Mouse (Mus musculus) cerebellum, adult 9-10 months (tissue): ENCODE results near the gene Zc3h12b.

Source experiments
- DNase-seq: peaks from one replicate; pipeline ENCODE4 v3.0.0; 2022

The Zc3h12b gene

DNA sequence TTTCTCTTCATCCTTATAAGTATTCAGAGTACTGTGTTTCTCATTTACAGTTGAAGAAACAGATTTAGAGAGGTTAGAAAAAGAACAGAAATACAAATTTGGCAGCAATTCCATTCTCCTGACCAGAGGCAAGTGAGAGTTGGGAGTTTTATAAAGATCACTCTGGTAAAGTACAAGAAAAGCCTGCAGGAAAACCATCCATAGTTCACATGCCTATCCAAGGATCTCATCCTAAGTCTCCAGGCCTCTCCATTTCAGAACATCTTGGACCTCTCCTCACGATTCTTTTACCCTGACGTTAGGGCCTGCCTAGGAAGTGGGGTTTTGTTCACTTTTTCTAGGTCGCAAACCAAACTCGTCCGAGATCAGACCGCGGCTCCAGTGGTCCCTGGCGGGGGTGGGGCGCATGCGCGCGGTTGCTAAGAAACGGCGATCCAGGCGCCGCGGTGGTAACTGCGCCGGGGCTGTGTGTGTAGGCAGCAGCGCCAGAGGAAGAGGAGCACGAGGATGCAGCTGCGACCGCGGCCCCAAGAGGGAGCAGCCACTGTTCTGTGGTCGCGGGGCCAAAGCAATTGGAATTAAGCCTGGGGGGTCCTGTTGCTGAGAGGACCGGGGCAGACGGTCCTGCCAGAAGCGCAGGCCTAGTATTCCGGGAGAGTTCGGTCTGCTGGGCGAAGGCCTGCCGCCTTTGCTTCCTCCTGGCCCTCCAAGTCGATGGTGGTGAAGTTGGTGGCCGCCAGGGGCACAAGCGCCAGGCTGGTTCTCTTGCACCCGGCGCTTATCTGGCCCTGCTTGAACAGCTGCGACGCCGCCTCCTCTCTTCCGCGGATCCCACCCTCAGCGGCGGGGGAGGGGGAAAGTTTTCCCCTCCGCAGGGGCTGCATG is at the start of gene Zc3h12b:
Gene Zc3h12b (plus strand): TSS at position 452 of the 885 bp plus-strand sequence.
- DNase-seq = peak; percentile 72

DNA sequence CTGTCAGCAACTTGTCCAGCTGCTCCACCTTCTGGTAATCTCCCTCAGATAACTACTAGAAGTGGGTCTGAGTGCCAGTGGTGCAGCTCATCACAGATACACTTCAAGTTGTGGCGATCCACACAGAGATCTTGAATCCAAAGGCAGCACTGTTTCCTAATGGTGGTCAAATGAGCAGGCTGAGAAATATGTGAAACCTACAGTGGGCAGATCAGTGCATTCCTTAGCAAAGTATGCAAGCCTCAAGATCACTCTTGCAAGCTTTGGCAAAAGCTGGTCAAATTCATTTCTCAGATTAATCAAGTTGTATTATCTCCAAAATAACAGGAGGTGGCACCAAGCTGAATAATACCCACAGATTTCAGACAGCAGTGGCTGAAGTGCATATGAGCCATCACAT is 29.3 kb upstream of the Zc3h12b start:
- DNase-seq = no peak

DNA sequence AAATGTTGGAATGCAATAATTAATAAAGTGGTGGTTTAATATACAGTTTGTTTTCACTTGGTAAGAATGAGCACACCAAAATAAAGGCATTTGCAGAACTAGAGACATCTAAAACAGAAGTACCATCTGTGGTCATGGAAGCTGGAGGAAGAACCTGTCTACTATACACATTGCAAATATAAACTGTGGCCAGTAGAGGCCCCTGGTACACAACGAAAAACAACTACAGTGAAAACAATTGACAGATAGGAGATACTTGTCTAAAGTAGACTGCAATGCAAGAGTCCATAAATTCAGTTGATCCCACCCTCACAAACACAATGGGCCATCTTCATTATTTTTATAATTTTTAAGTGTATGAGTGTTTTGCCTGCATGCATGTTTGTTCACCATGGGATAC is 24.4 kb upstream of the Zc3h12b start:
- peak; percentile 18 for DNase-seq

DNA sequence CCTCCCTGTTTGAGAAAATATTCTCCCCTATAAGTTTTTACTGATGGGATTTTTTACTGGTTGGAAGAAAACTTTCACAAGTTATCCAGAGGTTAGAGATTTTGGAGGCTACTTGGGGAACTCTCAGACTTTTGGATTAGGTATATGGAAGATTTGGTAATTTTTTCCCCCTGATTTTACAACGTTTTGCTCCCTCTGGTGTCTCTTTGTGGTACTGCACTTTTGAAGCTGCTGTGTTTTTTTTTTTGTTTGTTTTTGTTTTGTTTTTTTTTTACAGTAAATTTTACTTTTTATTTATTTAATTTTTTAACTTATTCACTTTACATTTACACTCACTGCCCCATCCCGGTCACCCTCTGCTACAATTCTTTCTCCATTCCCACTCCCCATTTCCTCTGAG is 26.8 kb downstream of the Zc3h12b start:
- DNase-seq = no peak

DNA sequence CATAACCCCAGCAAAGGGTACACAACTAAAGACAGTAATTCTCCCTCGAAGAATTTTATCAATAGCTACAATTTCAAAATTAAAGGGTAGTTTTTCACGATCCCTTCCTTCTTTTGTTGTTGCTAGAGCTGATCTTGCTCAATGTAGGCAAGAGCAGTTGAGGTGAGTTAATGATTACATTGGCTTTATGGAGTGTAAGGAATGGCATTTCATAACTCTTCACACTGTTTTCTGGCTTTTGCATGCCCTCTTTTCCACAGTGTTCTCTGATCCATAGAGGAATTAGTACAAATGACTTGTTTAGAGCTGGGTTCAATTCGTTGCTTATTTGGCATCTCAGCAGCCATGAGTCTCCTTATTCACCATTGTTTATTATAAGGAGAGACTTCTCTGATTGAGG is 84.4 kb downstream of the Zc3h12b start:
- no peak for DNase-seq

DNA sequence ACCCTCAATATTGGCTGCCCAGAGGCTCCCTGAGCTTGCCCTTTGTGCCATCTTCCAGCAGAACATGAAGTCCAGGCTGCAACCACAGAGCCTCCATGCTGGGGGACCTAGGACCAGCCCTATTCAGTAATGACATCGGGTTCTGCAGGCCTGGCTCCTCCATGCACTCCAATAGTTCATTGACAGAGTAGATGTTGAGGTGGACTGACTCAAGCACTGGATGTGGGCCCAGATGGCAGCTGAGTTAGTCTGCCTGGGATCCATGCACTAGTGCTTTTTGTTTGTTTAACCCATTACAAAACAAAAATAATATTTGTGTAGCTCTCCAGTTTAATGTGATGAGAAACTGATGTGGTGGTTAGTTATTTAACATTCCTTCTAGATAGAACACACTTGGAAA is 90.3 kb downstream of the Zc3h12b start:
- no peak for DNase-seq

DNA sequence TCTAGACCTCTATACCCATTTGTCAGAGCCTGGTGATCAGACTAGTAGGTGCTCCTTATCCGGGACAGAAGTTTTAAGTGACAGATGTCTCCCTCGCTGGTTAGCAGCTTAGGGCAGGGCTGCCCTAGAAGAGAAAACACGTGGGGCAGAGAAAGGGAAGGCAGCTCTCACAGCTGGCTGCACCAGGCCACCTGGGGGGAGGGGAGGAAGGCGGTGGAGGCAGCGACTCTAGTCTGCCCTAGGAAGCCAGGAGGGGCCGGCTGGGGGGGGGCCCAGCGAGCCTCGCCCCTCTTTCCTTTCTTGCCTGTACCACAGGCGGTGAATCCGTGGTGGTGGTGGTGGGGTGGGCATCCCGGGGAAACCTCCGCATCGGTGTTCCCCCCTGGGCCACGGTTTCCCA is 141.3 kb downstream of the Zc3h12b start:
- DNase-seq = no peak

DNA sequence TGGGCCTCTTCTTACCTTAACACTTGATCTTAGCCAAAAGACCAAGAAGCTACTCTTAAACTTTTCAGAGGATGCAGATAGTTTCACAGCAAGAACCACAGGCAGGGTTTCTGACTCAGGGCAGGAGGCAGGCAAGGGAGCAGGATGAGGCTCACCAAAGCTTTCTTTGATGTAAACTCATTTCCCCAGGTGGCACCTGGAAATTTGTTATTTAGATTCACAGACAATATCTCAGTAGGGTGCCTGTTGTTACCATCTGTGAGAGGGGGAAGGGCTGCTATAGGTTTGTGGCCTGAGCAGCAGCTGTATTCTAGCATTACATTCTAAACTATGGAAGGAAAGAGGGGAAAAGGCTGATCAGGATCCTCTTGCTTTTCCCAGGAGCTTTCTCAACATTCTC is 169.6 kb downstream of the Zc3h12b start:
- DNase-seq = no peak

DNA sequence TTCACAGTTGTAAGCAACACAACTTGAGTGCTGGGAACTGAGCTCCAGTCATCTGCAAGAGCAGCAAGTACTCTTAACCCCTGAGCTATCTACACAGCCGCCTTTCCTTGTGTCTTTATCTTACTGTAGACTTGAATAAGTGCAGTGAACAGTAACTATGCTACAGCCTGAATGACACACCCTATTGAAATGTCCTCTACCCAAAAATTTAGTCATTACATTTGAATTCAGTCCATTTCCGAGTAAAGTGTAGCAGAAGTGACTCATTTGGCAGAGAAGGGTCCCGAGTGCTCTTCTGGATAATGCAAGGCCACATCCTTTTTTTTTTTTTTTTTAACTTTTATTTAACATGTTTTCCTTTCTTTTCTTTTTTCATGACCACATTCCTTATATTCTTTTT is 191.2 kb downstream of the Zc3h12b start:
- DNase-seq = no peak

DNA sequence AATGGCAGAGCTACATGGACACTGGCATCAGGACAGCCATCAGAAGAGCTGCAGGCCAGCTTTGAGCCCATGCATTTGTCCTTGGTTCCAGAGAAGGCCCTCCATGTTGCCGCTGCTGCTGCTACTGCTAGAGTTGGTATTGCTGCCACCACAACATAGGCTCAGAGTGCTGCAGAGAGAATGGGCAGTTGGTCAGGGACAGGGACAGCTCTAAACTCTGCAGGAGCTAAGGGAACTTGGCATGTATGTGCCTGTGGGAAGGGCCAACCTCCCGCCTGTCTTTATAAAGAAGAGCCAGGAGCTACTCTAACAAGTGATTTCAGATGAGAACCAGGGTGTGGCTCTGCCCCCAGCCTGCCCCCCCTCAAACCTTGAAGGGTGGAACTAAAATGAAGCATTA is 224.0 kb downstream of the Zc3h12b start:
- peak; percentile 42 for DNase-seq

DNA sequence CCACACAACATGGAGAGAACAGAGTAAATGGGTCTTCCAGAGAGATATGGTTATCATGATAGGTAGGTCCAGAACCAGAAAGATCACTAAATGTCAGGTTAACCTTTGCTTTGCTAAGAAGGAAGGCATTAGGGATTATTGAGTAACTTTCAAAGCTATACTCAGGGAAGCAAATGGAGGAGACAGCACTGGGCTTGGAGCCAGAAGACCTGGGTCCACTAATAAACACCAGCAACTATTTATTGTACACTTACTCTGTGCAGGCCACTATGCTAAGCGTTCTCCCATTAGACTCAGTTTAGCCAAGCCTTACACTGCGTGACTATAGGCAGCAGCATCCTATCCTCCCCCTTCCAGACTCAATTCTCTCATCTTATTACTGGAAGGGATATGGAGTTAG is 234.0 kb downstream of the Zc3h12b start:
- no peak for DNase-seq

DNA sequence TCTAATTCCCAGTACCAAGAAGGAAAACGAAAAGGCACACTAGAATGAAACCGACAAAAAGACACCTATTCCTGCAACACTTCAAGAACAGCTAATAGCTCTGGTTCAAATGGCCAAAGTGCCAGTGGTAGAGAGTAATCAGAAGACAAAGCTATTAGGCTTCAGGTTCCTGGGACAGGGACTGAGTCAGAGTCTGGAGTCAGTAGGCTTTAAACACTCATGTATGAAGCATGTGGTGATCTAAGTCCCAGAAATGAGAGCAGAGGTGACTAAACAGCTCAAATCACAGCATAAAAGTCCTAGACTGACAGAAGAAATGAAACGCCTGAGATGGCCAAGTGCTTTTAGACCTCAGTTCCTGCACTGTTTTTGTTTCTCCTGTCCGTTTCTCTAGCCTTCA is 236.7 kb downstream of the Zc3h12b start:
- DNase-seq = no peak

DNA sequence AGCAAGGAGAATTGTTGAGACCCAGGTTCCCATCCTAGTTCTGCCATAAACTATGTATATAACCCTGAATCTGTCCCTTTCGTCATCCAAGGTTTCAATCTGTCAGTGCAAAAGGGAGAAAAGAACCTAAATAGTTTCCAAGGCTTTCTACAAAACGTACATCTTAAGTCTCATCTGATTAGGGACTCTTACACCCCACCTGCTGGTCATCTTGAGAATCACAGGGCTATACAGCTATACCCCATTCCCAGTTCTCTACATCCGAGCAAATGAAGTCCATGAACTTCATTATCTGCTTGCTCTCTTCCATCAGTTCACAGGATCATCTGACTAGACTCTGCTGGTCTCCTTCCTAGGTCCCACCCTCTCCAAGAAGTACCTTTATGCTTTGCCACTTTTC is 239.3 kb downstream of the Zc3h12b start:
- DNase-seq = peak; percentile 50

DNA sequence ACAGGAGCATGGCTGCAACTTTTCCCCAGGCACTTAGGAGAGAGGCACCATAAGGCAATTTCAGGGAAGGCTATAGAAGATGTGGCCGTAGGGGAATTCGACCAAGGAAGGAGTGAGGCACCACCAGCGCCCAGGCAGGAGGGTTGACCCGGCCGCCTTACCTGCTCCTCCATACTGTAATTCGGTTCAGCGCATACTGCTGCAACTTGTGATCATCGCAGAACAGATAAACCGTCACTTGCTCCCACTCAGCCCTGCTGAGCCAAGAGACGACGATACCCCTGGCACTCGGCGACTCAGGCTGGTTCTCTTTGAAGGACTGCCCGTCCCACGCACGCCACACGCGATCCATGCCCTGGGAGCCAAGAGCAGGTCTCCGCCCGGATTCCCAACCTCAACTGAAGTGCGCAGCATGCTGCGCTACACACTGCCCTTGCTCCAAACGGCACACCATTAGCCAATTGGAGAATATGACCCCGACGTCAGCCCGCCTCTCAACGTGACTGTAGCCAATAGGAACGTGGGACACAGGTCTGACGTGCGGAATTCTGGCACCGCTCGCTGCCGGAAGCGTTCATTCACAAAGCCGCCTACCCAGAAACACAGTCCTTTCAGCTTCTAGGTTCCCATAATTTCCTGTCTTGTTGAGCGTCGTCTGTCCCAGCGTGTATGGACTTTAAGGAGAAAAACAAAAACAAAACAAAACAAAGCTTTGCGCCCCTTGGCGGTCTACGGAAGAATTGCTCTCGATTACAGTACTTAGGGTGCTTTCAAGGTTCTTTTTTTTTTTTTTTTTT is 245.2 kb downstream of the Zc3h12b start, which contains the start of gene Las1l:
Gene Las1l (minus strand): TSS at position 466 of the 797 bp plus-strand sequence.
- DNase-seq = peak; percentile 93

DNA sequence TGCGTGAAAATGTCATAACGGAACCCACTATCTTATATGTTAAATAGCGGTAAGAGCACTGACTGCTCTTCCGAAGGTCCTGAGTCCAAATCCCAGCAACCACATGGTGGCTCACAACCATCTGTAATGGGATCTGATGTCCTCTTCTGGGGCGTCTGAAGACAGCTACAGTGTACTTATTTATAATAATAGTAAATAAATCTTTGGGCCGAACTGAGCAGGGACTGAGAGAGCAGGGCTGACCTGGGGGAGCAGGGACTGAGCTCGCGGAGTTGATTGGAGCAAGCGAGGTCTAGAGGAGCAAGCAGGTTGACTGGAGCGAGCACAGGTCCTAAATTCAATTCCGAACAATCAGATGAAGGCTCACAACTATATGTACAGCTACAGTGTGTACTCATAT is 246.0 kb downstream of the Zc3h12b start:
- peak; percentile 40 for DNase-seq

DNA sequence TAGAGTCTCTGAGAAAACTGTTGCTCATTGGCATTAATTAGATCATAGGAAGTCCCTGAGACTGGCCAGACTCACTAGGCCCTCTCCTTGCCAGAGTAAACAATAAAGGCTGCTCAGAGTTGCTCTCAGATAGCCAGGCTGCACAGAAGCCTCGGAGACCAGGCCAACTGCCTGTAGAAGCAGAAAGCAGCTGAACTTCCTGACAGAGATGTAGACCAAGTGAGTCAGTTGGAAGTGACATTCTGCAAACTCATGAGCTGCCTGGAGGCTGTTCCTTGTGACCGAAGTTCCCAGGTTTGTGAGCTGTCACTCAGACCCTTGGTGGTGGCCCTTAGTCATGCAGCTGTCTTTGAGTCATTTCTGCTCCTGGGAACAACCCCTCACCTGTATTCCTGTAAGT is 251.9 kb downstream of the Zc3h12b start:
- DNase-seq = no peak

DNA sequence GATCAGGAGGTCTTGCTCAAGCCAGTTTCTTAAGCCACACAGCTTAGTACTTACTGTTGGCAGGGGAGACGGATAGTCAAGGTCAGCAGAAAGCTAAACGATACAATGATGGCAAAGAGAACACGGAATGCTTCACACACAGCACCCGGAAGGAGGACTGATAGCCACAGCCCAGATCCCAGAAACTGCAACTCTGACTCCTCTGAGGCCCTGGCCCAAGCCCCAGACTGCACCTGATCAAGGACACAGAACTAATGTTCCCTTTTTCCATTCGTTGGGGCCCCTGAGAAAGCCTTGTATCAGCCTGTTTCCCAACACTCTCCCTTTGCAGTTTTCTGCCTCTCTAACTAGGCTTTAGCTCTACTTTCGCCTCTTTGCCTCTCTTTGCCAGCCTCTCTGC is 253.6 kb downstream of the Zc3h12b start:
- DNase-seq = no peak

DNA sequence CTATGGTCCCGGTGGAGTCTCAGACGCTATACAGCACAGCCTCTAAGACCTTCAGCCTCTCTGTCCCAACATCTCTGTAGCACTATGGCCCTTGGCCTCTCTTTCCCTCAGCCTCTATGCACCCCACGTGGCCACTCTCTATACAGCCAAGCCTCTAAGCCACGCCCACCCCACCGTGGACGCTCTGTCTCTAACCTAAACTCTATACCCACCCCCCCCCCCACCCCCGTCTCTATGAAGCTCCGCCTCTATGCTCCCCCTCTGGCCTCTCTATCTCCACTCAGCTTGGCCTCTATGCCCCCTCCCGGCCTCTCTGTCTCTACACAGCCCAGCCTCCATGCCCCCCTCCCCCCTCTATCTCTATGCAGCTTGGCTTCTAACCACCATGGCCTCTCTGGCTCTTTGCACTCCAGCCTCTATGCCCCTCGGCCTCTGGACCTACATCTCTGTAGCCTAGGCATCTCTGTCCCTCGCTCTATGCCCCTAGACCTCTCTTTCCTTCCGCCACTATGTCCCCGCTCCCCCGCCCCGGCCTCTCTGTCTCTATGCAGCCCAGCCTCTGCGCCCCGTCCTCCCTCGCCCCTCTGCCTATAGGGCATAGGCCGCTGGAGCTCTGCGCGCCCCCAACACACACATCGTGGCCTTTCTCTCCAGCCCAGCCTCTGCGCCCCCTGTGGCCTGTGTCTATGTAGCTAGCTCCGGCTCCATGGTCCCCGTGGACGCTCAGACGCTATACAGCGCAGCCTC is 256.5 kb downstream of the Zc3h12b start:
- DNase-seq = peak; percentile 85

DNA sequence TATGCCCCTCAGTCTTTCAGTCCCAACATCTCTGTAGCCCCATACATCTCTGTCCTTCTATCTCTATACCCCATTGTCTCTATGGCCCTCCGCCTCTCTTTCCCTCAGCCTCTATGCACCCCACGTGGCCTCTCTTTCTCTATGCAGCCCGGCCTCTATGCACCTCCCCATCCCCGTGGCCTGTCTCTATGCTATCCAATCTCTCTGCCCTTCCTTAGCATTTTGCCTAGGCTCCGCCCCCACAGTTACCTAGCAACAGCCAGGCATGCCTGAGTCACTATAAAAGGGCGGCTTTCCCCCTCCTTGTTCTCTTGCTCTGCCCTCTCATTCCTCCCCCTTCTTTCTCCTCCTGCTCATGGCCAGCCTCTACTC is 257.1 kb downstream of the Zc3h12b start:
- peak; percentile 90 for DNase-seq

DNA sequence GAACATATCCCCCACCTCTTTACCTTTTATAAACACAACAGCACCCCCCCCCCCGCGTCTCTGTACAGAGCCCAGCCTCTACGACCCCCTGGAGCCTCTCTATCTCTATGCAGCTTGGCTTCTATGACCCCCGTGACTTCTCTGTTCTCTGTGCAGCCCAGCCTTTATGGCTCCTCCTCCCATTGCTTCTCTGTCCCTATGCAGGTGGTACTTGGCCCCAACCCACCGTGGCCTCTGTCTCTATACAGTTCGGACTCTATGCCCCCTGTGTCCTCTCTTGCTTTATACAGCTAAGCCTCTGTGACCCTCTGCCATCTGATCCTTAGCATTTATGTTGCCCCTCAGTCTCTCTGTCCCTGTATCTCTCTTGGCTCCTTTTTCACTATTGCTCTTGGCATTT is 257.6 kb downstream of the Zc3h12b start:
- peak; percentile 34 for DNase-seq

DNA sequence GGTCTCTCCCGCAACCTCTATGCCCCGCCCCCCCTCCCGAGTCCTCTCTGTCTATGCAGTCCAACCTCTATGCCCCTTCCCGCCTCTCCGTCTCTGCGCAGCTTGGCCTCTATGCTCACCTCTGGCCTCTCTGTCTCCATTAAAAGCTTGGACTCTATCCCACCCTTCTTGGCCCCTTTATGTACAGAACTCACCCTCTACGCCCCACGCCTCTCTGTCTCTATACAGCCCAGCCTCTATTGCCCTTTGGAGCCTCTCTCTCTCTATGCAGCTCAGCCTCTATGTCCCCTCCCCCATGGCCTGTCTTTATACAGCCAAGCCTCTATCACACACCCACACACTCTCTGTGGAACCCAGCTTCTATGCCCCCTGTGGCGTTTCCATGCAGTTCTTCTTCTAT is 258.5 kb downstream of the Zc3h12b start:
- no peak for DNase-seq
